Mouse (Mus musculus) ES-CJ7 (cell line): ENCODE measurements around the gene Igf2bp3.
A peak's percentile ranks its signal among the peaks of the same experiment; 100 is the strongest.

Source experiments
- DNase-seq: peaks from one replicate; pipeline ENCODE4 v3.0.0; 2011; ENCODE audit warnings: low read depth, low spot score

The Igf2bp3 gene

DNA sequence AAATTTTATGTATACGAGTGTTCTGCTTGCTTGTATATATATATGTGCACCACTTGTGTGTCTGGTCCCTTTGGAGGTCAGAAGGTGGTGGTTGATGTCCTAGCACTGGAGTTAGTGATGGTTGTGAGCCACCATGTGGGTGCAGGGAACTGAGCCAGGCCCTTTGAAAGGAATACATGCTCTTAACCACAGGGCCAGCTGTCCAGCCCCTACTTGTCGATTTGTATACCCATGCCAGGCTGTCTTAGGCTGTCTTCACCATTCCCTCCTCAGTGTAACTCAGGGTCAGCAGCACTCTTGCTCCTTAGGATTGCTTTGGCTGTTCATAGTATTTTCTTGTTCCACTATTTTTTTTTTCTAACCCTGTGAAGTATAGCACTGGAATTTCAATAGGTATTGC lies 136.9 kb downstream of the Igf2bp3 start:
- no peak for DNase-seq

DNA sequence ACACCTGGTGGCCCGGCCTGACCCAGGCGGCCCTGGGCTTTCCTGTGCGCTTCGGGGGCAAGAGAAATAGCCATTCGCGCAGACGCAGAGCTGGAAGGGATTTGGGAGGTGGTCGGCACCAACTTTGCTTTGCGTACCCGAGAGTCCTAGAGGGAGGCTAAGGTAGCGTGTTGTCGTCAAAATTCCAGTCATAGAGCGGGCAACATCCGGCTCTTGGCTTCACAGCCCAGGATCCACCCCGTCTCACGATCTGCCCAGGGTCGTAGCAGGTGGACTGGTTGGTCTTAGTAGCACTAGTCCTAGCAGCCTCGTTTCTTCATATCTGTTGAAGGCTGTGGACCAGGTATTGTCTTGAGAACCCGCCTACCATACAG lies 140.7 kb downstream of the Igf2bp3 start:
- DNase-seq, result peak; percentile 52

DNA sequence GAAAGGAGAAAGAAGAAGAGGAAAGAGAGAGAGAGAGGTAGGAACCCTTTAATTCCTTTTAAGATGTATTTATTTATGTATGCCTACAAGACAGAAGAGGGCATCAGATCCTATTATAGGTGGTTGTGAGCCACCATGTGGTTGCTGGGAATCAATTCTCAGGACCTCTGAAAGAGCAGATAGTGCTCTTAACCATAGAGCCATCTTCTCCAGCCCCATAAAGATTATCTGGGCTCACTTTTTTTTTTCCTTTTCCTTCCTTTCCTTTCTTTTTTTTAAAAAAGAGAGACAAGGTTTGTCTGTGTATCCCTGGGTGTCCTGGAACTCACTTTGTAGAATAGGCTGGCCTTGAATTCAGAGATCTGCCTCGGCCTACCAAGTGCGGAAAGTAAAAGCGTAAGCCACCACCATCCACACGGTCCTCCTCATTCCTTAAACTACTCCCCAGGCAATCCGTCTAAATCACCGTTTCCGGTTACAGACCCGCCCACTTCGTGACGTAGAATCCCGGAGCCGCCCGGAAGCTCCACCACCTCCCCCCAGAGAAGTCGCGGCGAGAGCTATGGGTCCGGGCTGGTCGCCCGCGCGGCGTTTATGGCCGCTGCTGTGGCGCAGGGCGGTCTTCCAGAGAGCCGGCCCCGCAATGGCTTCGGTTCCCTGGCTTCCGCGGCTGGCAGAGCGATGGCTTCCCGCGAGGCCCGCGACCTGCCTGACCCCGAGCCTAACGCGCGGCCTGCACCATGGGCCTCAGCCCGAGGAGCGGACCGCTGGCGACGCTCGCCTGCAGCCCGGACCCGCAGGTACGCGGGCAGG lies 141.2 kb downstream of the Igf2bp3 start, which contains the start of gene Malsu1:
Gene Malsu1, plus strand, starts transcription at position 492 of the 813 bp plus-strand sequence.
- peak; percentile 95 for DNase-seq

DNA sequence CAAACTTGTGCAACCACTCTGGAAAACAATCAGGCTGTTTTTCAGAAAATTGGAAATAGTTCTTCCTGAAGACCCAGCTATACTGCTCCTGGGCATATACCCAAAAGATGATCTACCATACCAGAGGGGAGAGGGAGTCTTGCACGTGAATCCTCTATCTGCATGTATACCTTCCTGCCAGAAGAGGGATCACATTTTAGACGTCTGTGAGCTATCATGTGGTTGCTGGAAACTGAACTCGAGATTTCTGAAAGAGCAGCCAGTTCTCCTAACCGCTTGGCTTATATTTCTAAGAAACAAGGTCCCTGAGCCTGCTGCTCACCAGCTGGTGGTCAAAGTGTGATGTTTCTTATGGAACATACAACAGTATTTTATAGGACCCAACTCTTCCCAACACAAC lies 146.4 kb downstream of the Igf2bp3 start:
- peak; percentile 73 for DNase-seq

DNA sequence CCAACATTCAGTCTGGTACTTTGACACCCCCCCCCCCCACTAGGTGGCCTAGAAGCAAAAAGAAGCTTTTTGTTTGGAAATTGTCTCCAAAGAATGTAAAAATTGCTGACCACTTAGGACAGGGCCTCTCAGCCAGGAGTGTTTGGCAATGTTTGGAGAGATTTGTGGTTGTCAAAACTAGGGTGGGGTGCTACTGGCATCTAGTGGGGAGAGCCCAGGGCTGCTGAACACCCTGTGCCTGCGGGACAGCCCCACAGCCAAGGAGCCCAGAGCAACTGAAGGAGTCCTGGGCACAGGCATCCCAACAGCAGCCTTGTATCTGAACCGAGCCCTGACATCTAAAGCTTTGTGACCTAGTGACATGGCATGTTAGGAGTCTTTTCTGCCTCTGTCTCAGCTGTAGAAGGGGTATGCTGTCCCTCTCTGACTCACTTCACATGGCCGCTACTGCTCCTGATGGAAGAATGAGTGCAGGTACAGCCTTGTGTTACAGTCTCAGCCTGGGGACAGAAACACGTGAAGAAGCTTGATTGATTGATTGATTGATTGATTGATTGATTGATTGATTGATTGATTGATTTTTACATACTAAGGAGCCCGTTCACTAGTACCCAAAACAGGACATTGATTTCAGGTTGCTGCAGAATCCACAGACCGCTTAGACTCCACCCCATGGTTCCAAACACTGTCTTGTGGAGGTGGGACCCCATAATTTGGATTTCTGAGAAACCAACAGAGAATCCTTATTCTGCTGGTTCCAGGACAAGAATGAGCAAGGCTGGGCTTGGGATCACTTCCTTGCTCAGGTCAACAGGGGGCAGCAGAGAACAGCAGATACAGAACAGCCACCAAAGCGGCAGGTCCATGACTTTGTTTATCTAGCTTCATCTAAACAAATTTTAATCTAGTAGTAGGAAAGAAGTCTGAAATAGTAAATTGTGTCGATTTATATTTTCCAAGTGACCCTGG lies 157.4 kb downstream of the Igf2bp3 start:
- peak; percentile 72 for DNase-seq

DNA sequence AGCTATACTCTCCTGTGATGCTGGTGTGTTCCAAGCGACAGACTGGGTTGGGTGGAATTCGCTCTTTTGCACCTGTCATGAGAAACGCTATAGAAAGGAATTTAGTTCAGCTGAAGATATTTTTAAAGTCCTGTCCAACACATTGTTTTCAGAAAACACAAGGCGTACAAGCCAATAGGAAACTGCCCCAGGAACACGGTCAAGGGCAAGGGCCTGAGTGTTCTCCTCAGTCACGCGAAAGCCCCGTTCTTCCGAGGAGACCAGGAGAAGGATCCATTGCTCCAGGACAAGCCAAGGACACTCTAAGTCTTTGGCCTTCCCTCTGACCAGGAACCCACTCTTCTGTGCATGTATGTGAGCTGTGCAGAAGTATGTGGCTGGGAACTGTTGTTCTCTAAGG lies 158.7 kb downstream of the Igf2bp3 start:
- no peak for DNase-seq

DNA sequence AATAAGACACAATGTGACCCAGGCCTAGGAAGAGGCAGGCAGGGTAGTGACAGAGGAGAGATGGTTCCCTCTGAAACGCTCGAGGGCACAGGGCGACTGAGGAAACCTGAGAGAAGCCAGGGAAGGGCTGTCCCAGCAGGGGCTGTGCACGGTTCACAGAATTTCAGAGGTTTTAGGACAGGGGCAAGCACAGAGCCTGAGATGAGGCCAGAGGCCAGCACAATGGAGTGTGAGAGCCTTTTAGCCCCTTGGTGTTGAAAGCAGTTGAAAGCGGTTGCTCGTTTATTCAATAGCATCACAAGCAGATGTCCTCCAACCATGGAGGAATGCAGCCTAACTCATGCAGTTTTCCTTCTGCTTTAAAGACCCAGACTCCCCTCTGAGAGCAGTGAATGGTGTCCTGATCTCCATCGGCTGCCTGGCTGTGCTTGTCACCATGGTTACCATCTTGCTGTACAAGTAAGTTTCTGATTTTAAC lies 159.5 kb downstream of the Igf2bp3 start:
- DNase-seq, result peak; percentile 61

DNA sequence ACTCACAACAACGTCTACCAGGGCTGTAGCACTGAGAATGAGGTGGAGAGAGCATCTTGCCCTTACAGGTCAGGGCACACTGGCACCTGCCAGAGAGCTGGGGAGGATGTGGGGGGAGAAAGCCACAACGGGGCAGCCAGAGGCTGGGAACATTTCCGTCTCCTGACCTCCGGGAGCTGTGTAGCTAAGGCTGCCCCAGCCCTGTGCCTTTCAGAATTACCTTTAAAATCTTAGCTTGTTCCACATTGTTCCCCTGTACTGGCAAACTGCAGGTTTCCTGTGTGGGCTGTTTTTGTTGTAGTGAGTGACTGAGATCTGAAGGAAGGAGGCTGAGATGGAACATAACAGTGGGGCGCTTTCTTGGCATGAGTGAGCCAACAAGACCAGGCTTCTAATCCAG lies 162.6 kb downstream of the Igf2bp3 start:
- no peak for DNase-seq

DNA sequence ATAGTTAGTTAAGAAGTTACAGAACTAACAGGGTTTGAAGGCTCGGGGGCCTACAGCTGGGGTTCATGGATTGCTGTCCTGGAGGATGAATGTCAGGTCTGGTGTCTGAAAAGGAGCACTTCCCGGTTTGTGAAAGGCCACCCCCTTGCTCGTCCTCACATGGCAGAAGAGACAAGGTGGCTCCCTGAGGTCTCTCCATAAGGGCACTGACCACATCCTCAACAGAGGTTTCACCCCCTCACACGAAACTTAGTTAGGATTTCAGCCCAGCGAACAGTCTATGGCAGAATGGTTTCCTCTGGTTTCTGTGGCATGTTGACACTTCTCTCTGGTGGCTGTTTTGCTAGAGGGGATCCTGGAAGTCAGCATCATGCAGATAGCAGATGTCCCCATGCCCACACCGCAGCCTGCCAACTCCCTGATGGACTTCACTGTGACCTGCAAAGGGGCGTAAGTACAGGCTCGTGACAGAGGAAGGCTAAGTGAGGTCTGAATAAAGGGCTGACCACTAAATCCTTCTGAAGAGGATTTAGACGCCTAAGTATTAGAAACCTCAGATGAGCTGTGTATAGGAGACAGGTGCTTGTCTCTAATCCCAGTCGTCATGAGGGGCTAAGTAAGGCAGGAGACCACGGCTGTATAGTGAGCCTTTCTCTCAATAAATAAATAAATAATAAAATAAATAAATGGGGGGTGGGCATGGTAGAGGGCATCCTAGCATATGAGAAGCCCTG lies 163.9 kb downstream of the Igf2bp3 start:
- no peak for DNase-seq

DNA sequence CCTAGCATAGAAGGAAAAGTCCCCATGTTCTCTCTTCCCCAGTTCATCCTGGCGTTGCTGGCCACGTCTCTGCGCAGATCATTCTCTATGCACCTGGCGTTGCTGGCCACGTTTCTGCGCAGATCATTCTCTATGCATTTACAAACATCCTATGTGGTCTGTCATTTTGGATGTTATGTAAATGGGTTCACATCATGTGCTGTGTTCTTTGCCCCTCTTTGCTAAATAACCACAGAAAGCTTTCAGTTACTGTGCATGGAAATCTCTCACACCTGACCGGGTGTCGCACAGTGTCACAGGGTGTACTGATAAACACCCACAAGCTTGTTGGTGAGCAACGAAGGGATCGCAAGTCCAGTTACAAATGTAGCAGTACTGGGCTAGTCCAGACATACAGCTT lies 166.4 kb downstream of the Igf2bp3 start:
- DNase-seq, result no peak

DNA sequence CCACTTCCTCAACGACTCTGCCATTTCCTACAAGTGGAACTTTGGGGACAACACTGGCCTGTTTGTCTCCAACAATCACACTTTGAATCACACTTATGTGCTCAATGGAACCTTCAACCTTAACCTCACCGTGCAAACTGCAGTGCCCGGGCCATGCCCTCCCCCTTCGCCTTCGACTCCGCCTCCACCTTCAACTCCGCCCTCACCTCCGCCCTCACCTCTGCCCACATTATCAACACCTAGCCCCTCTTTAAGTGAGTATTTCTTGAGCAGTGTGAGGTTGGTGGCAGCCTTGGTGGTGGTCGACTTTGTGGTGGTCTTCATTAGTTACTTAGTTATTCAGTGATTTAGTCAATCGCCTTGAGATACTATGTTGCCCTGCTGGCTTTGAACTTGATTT lies 166.9 kb downstream of the Igf2bp3 start:
- DNase-seq, result no peak

DNA sequence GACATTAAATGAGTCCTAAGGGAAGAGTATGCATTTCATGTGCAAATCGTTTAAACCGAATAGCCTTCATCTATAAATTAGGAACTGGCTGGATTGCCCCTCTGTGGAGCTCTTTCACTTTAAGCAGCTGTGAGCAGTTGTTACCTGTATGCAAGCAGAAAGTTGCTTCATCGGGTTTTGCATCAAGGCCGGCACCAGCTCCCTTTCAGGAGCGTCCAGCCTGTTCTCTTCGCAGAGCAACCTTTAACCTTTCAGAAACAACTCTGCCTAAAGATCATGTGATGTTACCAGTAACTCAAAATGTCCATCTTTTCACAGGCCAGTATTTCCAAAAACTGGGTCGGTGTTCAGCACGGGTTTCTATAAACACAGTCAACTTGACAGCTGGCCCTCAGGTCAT lies 167.8 kb downstream of the Igf2bp3 start:
- no peak for DNase-seq

DNA sequence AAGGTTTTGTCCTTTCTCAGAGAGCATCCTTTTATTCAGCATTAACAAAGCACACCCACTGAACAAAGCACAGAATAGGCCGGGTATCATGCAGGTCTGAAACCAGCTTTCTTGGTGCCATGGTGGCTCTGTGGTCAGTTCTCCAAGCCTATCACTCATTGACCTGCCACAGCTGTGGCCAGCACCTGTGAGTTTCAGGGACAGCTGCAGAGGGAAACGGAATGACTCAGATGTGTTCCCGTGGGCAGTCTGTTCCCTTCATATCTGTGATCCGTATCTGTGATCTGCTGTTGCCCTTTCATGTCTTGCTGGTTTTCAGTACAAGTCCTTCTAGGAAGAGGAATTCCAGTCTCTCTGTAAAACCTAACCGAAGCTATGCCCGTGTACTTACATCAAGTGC lies 168.3 kb downstream of the Igf2bp3 start:
- DNase-seq, result no peak

DNA sequence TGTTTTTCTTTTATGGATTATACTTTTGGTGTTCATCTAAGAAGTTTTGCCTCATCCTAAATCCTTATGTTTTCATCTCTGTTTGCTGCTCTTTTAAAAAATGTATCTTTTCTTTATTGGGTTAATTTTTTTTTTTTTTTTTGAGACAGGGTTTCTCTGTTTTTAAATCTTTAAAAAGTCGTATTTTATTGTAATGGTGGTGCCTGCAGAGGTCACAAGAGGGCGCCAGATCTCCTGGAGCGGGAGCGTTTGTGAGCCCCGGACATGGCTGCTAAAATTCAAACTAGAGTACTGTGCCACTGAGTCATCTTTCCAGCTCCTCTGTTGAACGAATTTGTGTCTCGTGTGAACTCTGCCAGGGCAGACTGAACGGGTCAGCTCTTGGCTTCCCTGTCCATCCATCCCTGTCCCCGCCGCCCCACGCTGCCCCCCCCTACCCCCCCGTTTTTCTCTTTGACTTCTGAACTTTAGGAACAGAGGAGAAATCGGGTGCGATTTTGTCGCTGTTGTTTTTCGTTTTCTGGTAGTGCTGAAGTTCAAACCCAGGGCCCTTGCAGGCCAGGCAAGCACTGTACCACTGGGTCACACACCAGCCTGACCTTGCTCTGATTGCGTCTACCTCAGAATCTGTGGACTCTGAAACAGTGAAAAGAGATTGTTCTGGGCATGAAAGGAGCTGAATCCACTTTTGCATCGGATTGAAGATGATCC lies 175.1 kb downstream of the Igf2bp3 start:
- DNase-seq, result peak; percentile 70

DNA sequence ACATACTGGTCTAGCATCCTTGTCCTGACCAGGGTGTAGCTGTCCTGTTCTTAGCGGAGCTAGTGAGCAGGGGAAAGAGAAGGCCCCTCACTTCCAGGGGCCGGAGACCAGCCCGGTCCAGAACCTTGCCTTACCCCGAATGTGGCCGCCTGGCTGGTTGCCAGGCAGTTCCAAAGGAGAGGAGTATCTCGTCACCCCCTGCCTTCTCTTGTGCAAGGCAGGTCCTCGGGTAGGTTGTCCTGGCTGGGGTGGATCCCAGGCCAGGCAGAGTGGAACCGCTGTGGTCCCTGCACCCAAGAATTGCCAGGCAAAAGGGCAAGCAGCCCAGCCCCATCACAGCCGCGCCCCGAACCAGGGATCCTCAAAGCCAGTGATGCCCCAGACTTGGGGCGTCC lies 177.5 kb downstream of the Igf2bp3 start:
- no peak for DNase-seq

DNA sequence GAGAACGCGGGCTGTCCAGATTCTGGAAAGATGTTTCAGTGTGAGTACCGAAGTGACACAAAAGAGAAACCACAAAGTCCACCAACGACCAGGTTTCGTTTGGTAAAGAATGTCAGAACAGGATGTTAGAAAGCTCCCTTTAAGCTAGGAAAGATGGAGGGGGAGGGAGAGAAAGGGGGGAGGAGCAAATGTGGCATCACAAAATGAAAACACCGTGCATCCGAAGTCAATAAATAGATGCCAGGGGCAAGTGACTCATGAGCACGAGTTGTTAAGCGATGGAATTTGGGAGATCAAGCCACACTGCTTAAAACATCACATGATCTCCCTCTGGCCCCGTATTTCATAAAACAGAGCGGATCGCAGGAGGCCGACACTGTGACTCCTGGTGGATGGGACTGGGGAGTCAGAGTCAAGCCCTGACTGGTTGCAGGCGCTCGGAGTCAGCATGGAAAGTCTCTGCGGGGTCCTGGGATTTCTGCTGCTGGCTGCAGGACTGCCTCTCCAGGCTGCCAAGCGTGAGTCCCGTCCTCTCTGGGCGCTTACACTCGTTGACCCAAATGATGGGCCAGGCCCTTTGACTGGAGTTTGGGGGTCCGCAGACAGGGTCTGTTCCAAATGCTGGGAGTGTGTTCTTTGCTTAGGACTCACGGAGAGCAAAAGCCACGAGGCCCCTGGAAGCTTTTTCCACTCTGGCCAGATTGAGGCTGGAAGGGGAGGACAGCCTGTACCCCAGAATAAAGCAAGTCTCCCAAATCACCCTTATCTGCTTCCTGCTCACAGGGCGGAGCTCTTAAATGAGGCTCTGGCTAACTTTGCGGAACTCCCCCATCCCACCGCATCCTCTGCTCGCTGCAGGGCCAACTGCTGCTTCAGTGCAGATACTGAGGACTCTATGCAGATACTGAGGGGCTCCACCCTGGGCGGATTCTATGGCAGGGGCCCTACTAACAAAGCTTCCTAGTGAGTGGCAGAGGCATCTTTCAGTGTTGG lies 178.2 kb downstream of the Igf2bp3 start, which contains the start of gene Gpnmb:
Gene Gpnmb, plus strand, starts transcription at position 272 of the 993 bp plus-strand sequence.
- DNase-seq, result peak; percentile 45
